Mouse (Mus musculus) testis, adult 2 months (tissue): ENCODE measurements around the gene Bsg.

Source experiments
- CTCF ChIP-seq: fragments of 200-500 bp; IDR thresholded peaks from 2 replicates; pipeline ENCODE4 v1.5.1; 2012; ENCODE audit warnings: low read depth, mild to moderate bottlenecking, inconsistent platforms, low read length, moderate library complexity; ENCODE audit not compliant: control insufficient read depth, insufficient read depth, insufficient replicate concordance
- POLR2A ChIP-seq: fragments of 200-500 bp; IDR thresholded peaks from 2 replicates; pipeline ENCODE4 v1.6.1; 2012; ENCODE audit warnings: low read depth, mild to moderate bottlenecking, inconsistent platforms, low read length, moderate library complexity; ENCODE audit not compliant: control insufficient read depth

GRCm38 (mm10) chr10:79738259-79738658 is 34.0 kb downstream of the Bsg start:
- TF ChIP-seq POLR2A (no peak), CTCF (peak; percentile 66; the same call in 1 of the 2 replicates)
